Mouse (Mus musculus) G1E (cell line): Measurements from ENCODE around the gene Lrrfip1. TPM values are rescaled to one million over a fixed set of nuclear protein-coding genes. Genes with fewer than 3 reads are reported as not detected.

Experiments used
- ATAC-seq: 2 replicates; pipeline ENCODE4 v1.8.0; 2016; ENCODE audit warnings: mild to moderate bottlenecking; ENCODE audit not compliant: insufficient number of reproducible peaks, poor library complexity, low FRiP score, severe bottlenecking; ENCODE audit errors: extremely low read depth
- DNase-seq: peaks from one replicate; pipeline ENCODE4 v3.0.0; 2012; ENCODE audit warnings: low spot score
- H3K27me3 ChIP-seq: 2 replicates; pipeline ENCODE4 v1.6.1; 2012; ENCODE audit warnings: mild to moderate bottlenecking, low read length, inconsistent platforms; ENCODE audit not compliant: insufficient read depth
- H3K36me3 ChIP-seq: replicated peaks from 2 replicates; pipeline ENCODE3; 2012; ENCODE audit warnings: mild to moderate bottlenecking, inconsistent platforms
- H3K4me1 ChIP-seq: 2 replicates; pipeline ENCODE4 v1.6.1; 2012; ENCODE audit warnings: low read depth, low read length, inconsistent platforms, mixed read lengths; ENCODE audit not compliant: insufficient read depth
- H3K4me3 ChIP-seq: 2 replicates; pipeline ENCODE4 v1.5.1; 2012; ENCODE audit warnings: low read depth, mild to moderate bottlenecking, inconsistent platforms, low read length, moderate library complexity, mixed read lengths
- H3K9me3 ChIP-seq: replicated peaks from 2 replicates; pipeline ENCODE4 v1.6.1; 2012; ENCODE audit warnings: inconsistent platforms
- CTCF ChIP-seq: IDR thresholded peaks from 2 replicates; pipeline ENCODE4 v1.5.1; 2012; ENCODE audit warnings: low read depth, low read length, inconsistent platforms, mixed read lengths
- GATA1 ChIP-seq: IDR thresholded peaks from 2 replicates; pipeline ENCODE4 v1.6.1; 2012; ENCODE audit warnings: borderline replicate concordance, low read length, inconsistent platforms, mixed read lengths
- GATA2 ChIP-seq: IDR thresholded peaks from 2 replicates; pipeline ENCODE4 v1.6.1; 2012; ENCODE audit warnings: low read depth, low read length, inconsistent platforms, borderline replicate concordance
- POLR2AphosphoS5 ChIP-seq: IDR thresholded peaks from 2 replicates; pipeline ENCODE4 v1.6.1; 2012; ENCODE audit warnings: low read depth, low read length, inconsistent platforms; ENCODE audit not compliant: insufficient replicate concordance
- TAL1 ChIP-seq: conservative IDR thresholded peaks from 2 replicates; pipeline ENCODE4 v1.6.1; 2012; ENCODE audit warnings: low read depth, low read length, inconsistent platforms, mixed read lengths
- polyA plus RNA-seq: library from polyadenylated mRNA; stranded (reverse); fragments of >175 nt; gene quantifications from 2 replicates; pipeline ENCODE4 v1.2.3, GENCODE M21; 2012
- total RNA-seq, 2 experiments: library from RNA; stranded (forward) in 1 of 2; stranded (reverse) in 1 of 2; fragments of 200-1000 nt in 1 of 2; fragments of >200 nt in 1 of 2; fragmentation: Nextera tagmentation in 1 of 2; gene quantifications; 2 replicates each; pipeline ENCODE4 v1.2.3; 2014 to 2017

Lrrfip1 gene
- total and polyA plus RNA-seq, 3 experiments = 0.22 TPM; not detected in 2

GRCm38 (mm10) chr1:91034547-91034946 is 36.0 kb downstream of the Lrrfip1 start:
- ATAC-seq (no peak), DNase-seq (no peak)
- TF ChIP-seq GATA1 (no peak), CTCF (no peak), POLR2AphosphoS5 (no peak), TAL1 (no peak), GATA2 (no peak)
- no peak overlapping the region for H3K4me3 ChIP-seq
- no peaks in the 10 kb centered on the region for H3K36me3 ChIP-seq
- peaks cover 68% of the 10 kb centered on the region for H3K9me3 ChIP-seq
- H3K27me3 ChIP-seq = no peaks in the 10 kb centered on the region
- H3K4me1 ChIP-seq = no peaks in the 10 kb centered on the region

GRCm38 (mm10) chr1:91035266-91035665 is 36.7 kb downstream of the Lrrfip1 start:
- H3K4me1 ChIP-seq = no peaks in the 10 kb centered on the region
- H3K36me3 ChIP-seq = no peaks in the 10 kb centered on the region
- TF ChIP-seq CTCF = no peak
- TF ChIP-seq TAL1 = no peak
- no peak for TF ChIP-seq POLR2AphosphoS5
- TF ChIP-seq GATA1 = no peak
- no peak for TF ChIP-seq GATA2
- ATAC-seq (no peak), DNase-seq (no peak)
- H3K9me3 ChIP-seq = peaks cover 68% of the 10 kb centered on the region
- H3K4me3 ChIP-seq = no peak overlapping the region
- H3K27me3 ChIP-seq = no peaks in the 10 kb centered on the region

GRCm38 (mm10) chr1:91037213-91037612 is 38.7 kb downstream of the Lrrfip1 start:
- no peaks in the 10 kb centered on the region for H3K27me3 ChIP-seq
- no peak for ATAC-seq
- peaks cover 69% of the 10 kb centered on the region for H3K9me3 ChIP-seq
- no peaks in the 10 kb centered on the region for H3K36me3 ChIP-seq
- TF ChIP-seq CTCF (no peak), POLR2AphosphoS5 (no peak), TAL1 (no peak), GATA1 (no peak), GATA2 (no peak)
- no peaks in the 10 kb centered on the region for H3K4me1 ChIP-seq
- no peak overlapping the region for H3K4me3 ChIP-seq
- no peak for DNase-seq

- no peak overlapping the region for H3K4me3 ChIP-seq
- no peaks in the 10 kb centered on the region for H3K27me3 ChIP-seq
- no peak for DNase-seq
- peaks cover 66% of the 10 kb centered on the region for H3K9me3 ChIP-seq
- H3K36me3 ChIP-seq = no peaks in the 10 kb centered on the region
- no peak for ATAC-seq
- TF ChIP-seq POLR2AphosphoS5 = no peak
- TF ChIP-seq CTCF = no peak
- TF ChIP-seq GATA1 = no peak
- no peak for TF ChIP-seq GATA2
- no peak for TF ChIP-seq TAL1
- no peaks in the 10 kb centered on the region for H3K4me1 ChIP-seq
Observed at GRCm38 (mm10) chr1:91038010-91038409, 39.5 kb downstream of the Lrrfip1 start.

- no peaks in the 10 kb centered on the region for H3K27me3 ChIP-seq
- ATAC-seq = no peak
- H3K4me3 ChIP-seq = no peak overlapping the region
- no peaks in the 10 kb centered on the region for H3K4me1 ChIP-seq
- H3K9me3 ChIP-seq = peaks cover 67% of the 10 kb centered on the region
- TF ChIP-seq GATA2 = no peak
- no peak for TF ChIP-seq POLR2AphosphoS5
- TF ChIP-seq TAL1 = no peak
- TF ChIP-seq GATA1 = no peak
- TF ChIP-seq CTCF = no peak
- H3K36me3 ChIP-seq = no peaks in the 10 kb centered on the region
- no peak for DNase-seq
Observed at GRCm38 (mm10) chr1:91038531-91038930, 40.0 kb downstream of the Lrrfip1 start.

GRCm38 (mm10) chr1:91041605-91042004 is 43.1 kb downstream of the Lrrfip1 start:
- Histone ChIP-seq H3K9me3 (peaks cover 74% of the 10 kb centered on the region), H3K36me3 (no peaks in the 10 kb centered on the region), H3K27me3 (no peaks in the 10 kb centered on the region), H3K4me3 (no peak overlapping the region), H3K4me1 (no peaks in the 10 kb centered on the region)
- ATAC-seq (no peak), DNase-seq (no peak)
- no peak for TF ChIP-seq POLR2AphosphoS5
- TF ChIP-seq GATA2 = no peak
- TF ChIP-seq CTCF = no peak
- no peak for TF ChIP-seq GATA1
- no peak for TF ChIP-seq TAL1

GRCm38 (mm10) chr1:91043191-91043590 is 44.7 kb downstream of the Lrrfip1 start:
- no peak for ATAC-seq
- TF ChIP-seq GATA2 = no peak
- TF ChIP-seq CTCF = no peak
- no peak for TF ChIP-seq TAL1
- TF ChIP-seq GATA1 = no peak
- TF ChIP-seq POLR2AphosphoS5 = no peak
- Histone ChIP-seq H3K27me3 (no peaks in the 10 kb centered on the region), H3K4me1 (no peaks in the 10 kb centered on the region), H3K9me3 (peaks cover 78% of the 10 kb centered on the region), H3K36me3 (no peaks in the 10 kb centered on the region), H3K4me3 (no peak overlapping the region)
- no peak for DNase-seq
